Mouse (Mus musculus) forebrain, embryonic 12.5 days (tissue): ENCODE results near the gene Lima1. TPM values are rescaled to one million over a fixed set of nuclear protein-coding genes. Genes with fewer than 3 reads are reported as not detected.

Experiments used
- ATAC-seq: fragments of 200-750 bp; cut with Nextera tagmentation; 2 replicates; pipeline ENCODE4 v1.8.0; 2017; ENCODE audit warnings: moderate TSS enrichment; ENCODE audit not compliant: low FRiP score
- H3K27ac ChIP-seq: fragments of 300-500 bp; sonication (generic); 2 replicates; pipeline ENCODE4 v1.5.1; 2016; ENCODE audit warnings: mild to moderate bottlenecking
- H3K27me3 ChIP-seq: fragments of 300-500 bp; sonication (generic); 2 replicates; pipeline ENCODE4 v1.6.1; 2016; ENCODE audit warnings: mild to moderate bottlenecking
- H3K36me3 ChIP-seq: fragments of 300-500 bp; sonication (generic); replicated peaks from 2 replicates; pipeline ENCODE4 v1.6.1; 2016; ENCODE audit warnings: mild to moderate bottlenecking
- H3K4me1 ChIP-seq: fragments of 300-500 bp; sonication (generic); 2 replicates; pipeline ENCODE4 v1.6.1; 2016
- H3K4me2 ChIP-seq: fragments of 300-500 bp; sonication (generic); 2 replicates; pipeline ENCODE4 v1.6.1; 2016; ENCODE audit warnings: mild to moderate bottlenecking, moderate library complexity
- H3K4me3 ChIP-seq: fragments of 300-500 bp; sonication (generic); replicated peaks from 2 replicates; pipeline ENCODE4 v1.5.1; 2016; ENCODE audit warnings: mild to moderate bottlenecking
- H3K9ac ChIP-seq: fragments of 300-500 bp; sonication (generic); 2 replicates; pipeline ENCODE4 v1.6.1; 2016; ENCODE audit warnings: mild to moderate bottlenecking
- H3K9me3 ChIP-seq: fragments of 300-500 bp; sonication (generic); 2 replicates; pipeline ENCODE4 v1.6.1; 2016
- WGBS: fragments of 180-500 bp; shearing (Covaris S2); methylation state at CpG from one replicate; pipeline ENCODE4 v1.1.7; 2016; 5-methylcytosine and 5-hydroxymethylcytosine counted together
- polyA plus RNA-seq: library from polyadenylated mRNA; unstranded; fragments of >200 nt; fragmentation: Nextera tagmentation; extraction: Ambion mirVana; gene quantifications from 2 replicates; pipeline ENCODE4 v1.2.1, GENCODE M21; 2016

Gene Lima1
- polyA plus RNA-seq, 1 experiment from 2014 or later = 41.0 TPM

DNA sequence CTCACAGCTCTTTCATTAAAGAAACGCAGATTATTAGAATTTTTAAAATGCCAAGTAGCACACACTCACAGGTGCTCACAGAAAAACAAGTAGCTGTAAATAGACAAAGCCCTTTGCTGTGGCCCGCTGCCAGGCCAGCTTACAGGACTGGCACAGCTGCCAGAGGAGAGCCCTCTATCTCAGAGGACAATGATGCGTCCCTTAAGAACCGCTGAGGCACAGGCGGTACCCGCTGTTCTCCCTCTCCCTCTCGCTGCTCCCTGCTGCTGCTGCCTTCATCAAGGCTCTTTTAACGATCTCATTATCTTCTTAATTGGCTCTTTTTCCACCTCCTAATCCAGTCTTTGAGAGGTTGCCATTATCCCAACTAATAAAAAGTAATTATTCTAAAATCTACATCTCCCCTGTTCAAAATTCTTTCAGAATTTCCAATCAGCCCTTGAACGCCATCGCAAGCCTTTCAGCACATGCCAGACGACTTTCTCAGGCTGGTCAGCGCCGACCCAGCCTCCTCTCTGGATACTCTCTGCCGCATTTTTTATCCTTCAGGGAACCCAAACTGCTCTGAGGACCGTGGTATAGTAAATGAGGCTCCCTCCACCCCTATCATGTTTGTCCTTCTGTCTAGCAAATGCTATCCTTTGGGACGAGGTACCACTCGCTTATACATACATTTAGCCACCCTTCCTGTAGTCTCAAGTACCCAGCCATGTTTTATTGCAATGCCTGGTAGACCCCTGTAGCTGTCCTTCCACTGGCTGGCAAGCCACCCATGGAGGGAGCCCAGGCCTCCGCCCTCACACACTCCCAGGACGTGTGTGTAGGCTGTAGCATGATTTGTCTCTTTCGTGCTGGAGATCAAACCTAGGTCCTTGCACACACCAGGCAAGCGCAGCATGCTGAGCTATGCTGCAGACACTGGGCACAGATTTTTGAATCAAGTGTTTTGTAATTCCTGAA, 67.2 kb downstream of the Lima1 start:
- 9% methylated on average over 21 of the region's 21 CpGs for WGBS
- ATAC-seq = peak; percentile 93
- 0 out of 2 replicates have a peak overlapping the region, but pooled peaks have one; percentile 8 for H3K4me3 ChIP-seq

DNA sequence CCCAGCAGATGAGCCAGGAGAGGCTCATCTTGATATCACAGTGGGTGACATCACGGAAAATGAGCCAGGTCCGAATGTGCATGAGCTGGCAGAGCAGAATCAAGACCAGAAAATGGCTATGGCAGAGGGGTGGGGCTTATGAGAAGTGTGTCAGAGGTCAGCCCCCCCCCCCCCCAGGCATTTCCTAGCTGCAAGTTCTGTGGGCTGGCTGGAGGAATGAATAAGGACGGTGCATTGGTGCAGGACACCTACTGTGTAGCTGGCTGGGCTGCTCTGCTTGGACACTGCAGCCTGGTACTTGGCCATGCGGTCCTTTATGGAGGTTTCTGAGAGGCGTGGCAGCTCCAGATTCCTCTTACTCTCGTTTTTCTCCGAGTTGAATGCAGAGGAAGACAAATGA, 69.1 kb downstream of the Lima1 start:
- 0 out of 2 replicates have a peak, but pooled peaks cover 9% of the 10 kb centered on the region for H3K27me3 ChIP-seq
- no peaks in the 10 kb centered on the region for H3K9me3 ChIP-seq
- no peak overlapping the region for H3K4me3 ChIP-seq

More for the DNA sequence above, 67.2 kb downstream of the Lima1 start:
- Histone ChIP-seq H3K4me1 (peaks cover 36% of the 10 kb centered on the region), H3K9ac (no peak overlapping the region; the same call in none of the 2 replicates), H3K9me3 (no peaks in the 10 kb centered on the region), H3K27ac (peak overlapping the region; percentile 99), H3K27me3 (0 out of 2 replicates have a peak, but pooled peaks cover 9% of the 10 kb centered on the region), H3K36me3 (peaks cover 7% of the 10 kb centered on the region; the same call in 1 of the 2 replicates), H3K4me2 (peak overlapping the region; percentile 37)

DNA sequence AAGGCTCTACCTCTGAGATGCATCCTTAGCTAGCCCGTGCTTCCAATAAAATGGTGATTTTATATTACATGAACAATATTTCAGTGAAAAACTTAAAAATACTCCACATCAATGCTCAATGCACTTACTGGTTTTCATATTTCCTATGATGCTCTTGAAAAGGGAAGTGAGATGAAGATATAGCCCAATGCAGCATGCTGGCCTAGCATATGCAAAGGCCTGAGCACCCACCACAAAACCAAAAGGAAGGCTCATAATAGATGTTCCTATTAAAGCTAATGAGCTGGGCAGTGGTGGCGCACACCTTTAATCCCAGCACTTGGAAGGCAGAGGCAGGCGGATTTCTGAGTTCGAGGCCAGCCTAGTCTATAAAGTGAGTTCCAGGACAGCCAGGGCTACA, 69.6 kb downstream of the Lima1 start:
- 0 out of 2 replicates have a peak, but pooled peaks cover 9% of the 10 kb centered on the region for H3K27me3 ChIP-seq
- WGBS = 93% methylated on average over 4 of the region's 4 CpGs
- no peak overlapping the region for H3K27ac ChIP-seq
- ATAC-seq = no peak
- H3K9ac ChIP-seq = no peak overlapping the region
- no peaks in the 10 kb centered on the region for H3K9me3 ChIP-seq
- H3K4me2 ChIP-seq = no peak overlapping the region
- no peak overlapping the region for H3K4me3 ChIP-seq
- H3K4me1 ChIP-seq = peaks cover 43% of the 10 kb centered on the region
- H3K36me3 ChIP-seq = peaks cover 11% of the 10 kb centered on the region

More for the DNA sequence above, 69.1 kb downstream of the Lima1 start:
- Histone ChIP-seq H3K4me2 (no peak overlapping the region), H3K9ac (no peak overlapping the region), H3K27ac (peak overlapping the region; percentile 99), H3K4me1 (peaks cover 43% of the 10 kb centered on the region), H3K36me3 (peaks cover 10% of the 10 kb centered on the region; the same call in 1 of the 2 replicates)
- no peak for ATAC-seq
- WGBS = 18% methylated on average over 7 of the region's 7 CpGs

DNA sequence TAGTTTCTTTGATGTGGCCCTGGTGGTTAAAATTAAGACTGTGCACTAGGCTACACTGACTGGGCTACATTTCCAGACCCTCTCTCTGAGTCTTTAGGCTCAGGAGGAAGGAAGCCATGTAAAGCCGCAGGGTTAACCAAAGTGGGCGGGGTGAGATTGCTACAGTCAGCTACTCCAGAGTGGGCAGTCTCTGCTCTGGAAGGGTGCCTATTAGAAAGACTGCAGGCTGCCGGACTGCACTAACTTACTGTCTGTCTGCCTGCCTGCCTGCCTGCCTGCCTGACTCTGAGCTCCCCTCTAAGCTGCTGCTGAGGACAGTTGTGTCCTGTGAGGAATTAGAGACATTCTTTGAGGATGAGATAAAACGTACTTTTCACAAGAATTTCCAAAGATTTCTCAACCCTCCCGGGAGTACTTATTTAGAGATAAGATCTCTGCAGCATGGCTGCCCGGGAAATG, 72.0 kb downstream of the Lima1 start:
- ATAC-seq = no peak
- Histone ChIP-seq H3K4me3 (no peak overlapping the region), H3K9me3 (no peaks in the 10 kb centered on the region), H3K4me1 (peaks cover 40% of the 10 kb centered on the region), H3K9ac (peak overlapping the region; percentile 43; the same call in 1 of the 2 replicates), H3K27ac (peak overlapping the region; percentile 27; the same call in 1 of the 2 replicates), H3K36me3 (peaks cover 14% of the 10 kb centered on the region), H3K4me2 (no peak overlapping the region), H3K27me3 (0 out of 2 replicates have a peak, but pooled peaks cover 9% of the 10 kb centered on the region)
- 27% methylated on average over 6 of the region's 6 CpGs for WGBS

DNA sequence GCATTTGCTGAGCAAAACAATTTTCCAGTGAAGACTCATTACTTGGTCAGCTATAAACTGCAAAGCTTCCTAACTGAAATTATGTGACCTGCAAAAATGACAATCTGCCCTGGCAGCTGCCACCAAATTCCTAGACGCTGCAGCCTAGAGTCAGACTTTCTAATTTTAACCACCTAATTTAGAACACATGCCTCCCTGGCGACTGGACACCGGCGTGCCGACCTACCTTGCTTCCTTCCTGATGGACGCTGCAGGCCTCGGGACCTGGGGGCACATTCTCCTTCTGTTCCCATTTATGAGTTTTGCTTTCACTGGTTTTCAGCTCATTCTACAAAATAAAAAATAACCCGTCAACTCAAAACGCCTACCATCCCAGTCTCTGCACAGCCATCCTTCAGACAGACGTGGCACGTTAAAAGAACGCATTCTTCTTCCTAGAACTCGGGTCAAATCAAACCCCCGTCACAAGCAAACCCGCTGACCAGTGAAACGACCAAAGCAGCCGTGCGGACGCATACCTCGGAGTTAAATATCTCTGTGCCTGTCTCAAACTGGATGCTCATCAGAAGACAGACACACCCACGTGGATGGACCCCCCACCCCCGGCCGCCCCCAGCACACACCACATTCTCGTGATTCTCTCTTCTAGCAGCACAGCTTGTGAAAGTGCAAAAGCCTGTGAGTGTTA, 73.2 kb downstream of the Lima1 start:
- no peaks in the 10 kb centered on the region for H3K9me3 ChIP-seq
- no peak overlapping the region for H3K9ac ChIP-seq
- 0 out of 2 replicates have a peak, but pooled peaks cover 9% of the 10 kb centered on the region for H3K27me3 ChIP-seq
- H3K36me3 ChIP-seq = peaks cover 14% of the 10 kb centered on the region
- 56% methylated on average over 24 of the region's 24 CpGs for WGBS
- ATAC-seq = no peak
- H3K4me3 ChIP-seq = no peak overlapping the region
- H3K4me2 ChIP-seq = no peak overlapping the region
- H3K27ac ChIP-seq = no peak overlapping the region
- H3K4me1 ChIP-seq = peaks cover 30% of the 10 kb centered on the region

DNA sequence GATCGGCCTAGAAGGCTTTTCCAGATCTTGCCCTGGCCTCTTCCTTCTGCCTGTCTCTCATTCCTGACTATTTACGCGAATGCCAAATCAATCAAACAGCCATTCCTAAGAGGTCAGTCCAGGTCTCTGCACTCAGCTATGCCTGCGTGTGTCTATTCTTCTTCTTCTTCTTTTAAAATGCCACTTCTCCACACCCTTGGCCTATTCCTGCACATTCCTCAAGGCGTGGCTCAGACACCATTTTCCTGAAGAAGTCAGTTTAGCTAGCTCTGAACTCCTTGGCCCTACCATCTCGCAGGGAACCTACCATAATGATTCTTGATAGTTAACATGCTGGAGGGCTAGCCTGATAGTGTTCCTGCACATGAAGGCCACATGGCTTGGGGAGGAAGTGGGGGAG, 75.5 kb downstream of the Lima1 start:
- H3K9ac ChIP-seq = no peak overlapping the region
- no peak overlapping the region for H3K4me3 ChIP-seq
- 0 out of 2 replicates have a peak, but pooled peaks cover 5% of the 10 kb centered on the region for H3K27me3 ChIP-seq
- ATAC-seq = no peak
- H3K4me2 ChIP-seq = no peak overlapping the region
- peaks cover 23% of the 10 kb centered on the region for H3K4me1 ChIP-seq
- no peak overlapping the region for H3K27ac ChIP-seq
- 0 out of 2 replicates have a peak, but pooled peaks cover 3% of the 10 kb centered on the region for H3K9me3 ChIP-seq
- peaks cover 15% of the 10 kb centered on the region; the same call in 1 of the 2 replicates for H3K36me3 ChIP-seq
- WGBS = 83% methylated on average over 6 of the region's 6 CpGs

DNA sequence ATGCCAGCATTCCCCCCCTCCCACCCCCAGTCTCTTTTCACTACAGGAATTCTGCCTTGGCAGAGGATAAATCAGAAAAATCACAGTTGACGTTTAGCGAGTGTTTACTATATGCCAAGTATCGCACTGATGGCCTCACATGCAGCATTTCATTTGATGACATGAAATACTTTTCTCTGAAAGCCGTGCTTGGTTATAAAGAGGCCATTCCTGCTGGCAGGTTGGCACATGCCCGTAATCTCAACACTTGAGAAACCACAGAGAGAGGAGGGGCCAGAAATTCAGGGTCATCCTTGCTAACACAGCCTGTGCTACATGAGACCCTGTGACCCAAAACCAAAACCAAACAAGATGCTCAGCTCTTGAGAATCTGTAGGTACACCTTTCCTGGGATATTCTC, 77.4 kb downstream of the Lima1 start:
- Histone ChIP-seq H3K4me2 (no peak overlapping the region), H3K4me3 (no peak overlapping the region), H3K27me3 (no peaks in the 10 kb centered on the region), H3K4me1 (peaks cover 15% of the 10 kb centered on the region; the same call in 1 of the 2 replicates), H3K9me3 (0 out of 2 replicates have a peak, but pooled peaks cover 3% of the 10 kb centered on the region), H3K27ac (no peak overlapping the region), H3K9ac (no peak overlapping the region), H3K36me3 (peaks cover 22% of the 10 kb centered on the region)
- ATAC-seq = no peak
- 72% methylated on average over 5 of the region's 5 CpGs for WGBS

DNA sequence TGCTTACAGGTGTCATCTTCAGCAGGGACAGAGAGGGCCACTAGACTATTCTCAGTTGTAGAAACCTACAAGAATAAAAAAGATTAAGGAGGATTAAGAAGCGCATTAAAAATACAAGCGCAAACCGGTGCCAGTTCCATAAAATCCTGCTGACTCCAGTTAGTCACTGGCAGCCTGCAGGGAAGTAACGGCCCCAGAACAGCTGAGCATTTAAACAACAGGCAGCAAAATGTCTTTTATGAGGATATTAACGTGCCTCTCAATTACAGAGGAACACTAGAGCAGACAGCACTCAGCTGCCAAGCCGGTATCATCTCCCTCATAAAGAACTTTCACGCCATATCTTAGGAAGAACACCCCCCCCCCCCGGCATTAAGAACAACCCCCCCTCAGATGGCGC, 78.5 kb downstream of the Lima1 start:
- no peaks in the 10 kb centered on the region for H3K27me3 ChIP-seq
- peaks cover 32% of the 10 kb centered on the region for H3K36me3 ChIP-seq
- no peak overlapping the region for H3K4me2 ChIP-seq
- 69% methylated on average over 9 of the region's 9 CpGs for WGBS
- ATAC-seq = no peak
- 0 out of 2 replicates have a peak overlapping the region, but pooled peaks have one; percentile 19 for H3K27ac ChIP-seq
- 0 out of 2 replicates have a peak, but pooled peaks cover 3% of the 10 kb centered on the region for H3K9me3 ChIP-seq
- no peak overlapping the region for H3K9ac ChIP-seq
- H3K4me3 ChIP-seq = no peak overlapping the region
- H3K4me1 ChIP-seq = peaks cover 8% of the 10 kb centered on the region; the same call in 1 of the 2 replicates

DNA sequence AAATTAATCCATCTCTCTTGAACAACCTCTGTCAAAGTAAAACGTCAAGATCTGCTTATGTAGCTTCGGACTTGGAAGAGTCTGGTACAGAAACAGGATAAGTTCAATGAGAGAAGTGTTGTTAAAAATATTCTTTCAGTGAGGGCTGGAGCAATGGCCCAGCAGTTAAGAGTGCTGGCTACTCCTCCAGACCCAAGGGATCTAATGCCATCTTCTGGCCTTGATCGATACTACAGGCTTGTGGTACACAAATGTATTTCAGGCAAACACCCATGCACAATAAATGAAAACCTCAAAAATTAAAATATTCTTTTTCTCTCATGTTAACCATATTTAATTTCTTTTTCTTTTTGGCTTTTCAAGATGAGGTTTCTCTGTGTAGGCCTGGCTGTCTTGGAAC, 79.2 kb downstream of the Lima1 start:
- Histone ChIP-seq H3K4me3 (no peak overlapping the region), H3K4me1 (peaks cover 8% of the 10 kb centered on the region; the same call in 1 of the 2 replicates), H3K27me3 (no peaks in the 10 kb centered on the region), H3K27ac (0 out of 2 replicates have a peak overlapping the region, but pooled peaks have one; percentile 16), H3K9me3 (0 out of 2 replicates have a peak, but pooled peaks cover 3% of the 10 kb centered on the region), H3K36me3 (peaks cover 32% of the 10 kb centered on the region), H3K9ac (no peak overlapping the region), H3K4me2 (no peak overlapping the region)
- WGBS = 83% methylated on average over 3 of the region's 3 CpGs
- ATAC-seq = no peak

DNA sequence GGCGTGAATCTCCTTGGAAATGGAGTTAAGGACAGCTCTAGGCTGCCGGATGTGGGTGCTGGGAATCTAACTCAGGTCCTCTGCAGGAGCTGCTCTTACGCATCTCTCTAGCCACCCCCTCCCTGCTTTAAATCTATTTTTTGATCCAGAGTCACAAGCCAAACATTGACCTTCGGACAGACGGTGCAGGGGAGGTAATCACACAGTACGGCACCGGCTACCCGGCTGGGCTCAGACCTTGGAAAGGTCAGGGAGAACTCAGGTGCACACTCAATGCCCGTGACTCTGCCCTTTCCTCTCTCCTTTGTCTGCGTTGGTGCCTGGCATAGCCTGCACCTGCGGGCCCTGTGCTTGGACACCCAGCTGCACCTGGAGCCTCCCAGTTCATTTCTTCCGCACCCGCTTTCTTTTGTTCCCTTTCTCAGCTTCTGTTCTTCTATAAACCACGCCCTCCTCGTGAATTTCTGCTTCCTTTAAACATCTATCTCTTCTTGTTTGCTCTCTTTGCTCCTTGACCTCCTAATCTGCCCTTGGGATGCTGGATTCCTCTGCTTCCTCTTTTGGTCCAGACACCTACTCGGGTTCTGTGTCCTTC, 82.9 kb downstream of the Lima1 start:
- Histone ChIP-seq H3K4me3 (no peak overlapping the region), H3K27ac (no peak overlapping the region), H3K27me3 (no peaks in the 10 kb centered on the region), H3K36me3 (peaks cover 31% of the 10 kb centered on the region), H3K9me3 (0 out of 2 replicates have a peak, but pooled peaks cover 3% of the 10 kb centered on the region), H3K4me1 (no peaks in the 10 kb centered on the region), H3K9ac (no peak overlapping the region), H3K4me2 (no peak overlapping the region)
- WGBS = 95% methylated on average over 16 of the region's 16 CpGs
- ATAC-seq = no peak

DNA sequence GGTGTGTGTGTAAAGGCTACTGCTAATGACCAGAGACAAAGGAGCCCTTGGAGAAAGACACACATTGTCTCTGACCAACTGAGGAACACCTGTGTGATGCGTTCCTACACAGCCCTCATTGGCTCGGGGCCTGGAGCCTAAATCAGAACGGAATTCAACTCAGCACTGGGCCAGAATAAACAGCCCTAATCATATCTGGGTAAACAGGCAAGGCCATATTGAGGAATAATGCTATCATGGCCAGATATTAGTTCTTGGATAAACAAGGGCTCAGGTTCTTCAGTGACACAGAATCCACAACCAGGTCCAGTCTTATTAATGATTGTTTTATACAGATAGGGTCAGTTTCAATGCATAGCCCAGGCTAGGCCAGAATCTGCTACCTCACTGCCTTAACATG, 84.3 kb downstream of the Lima1 start:
- Histone ChIP-seq H3K4me2 (no peak overlapping the region), H3K4me3 (no peak overlapping the region), H3K36me3 (peaks cover 27% of the 10 kb centered on the region), H3K9ac (no peak overlapping the region), H3K27me3 (no peaks in the 10 kb centered on the region), H3K4me1 (no peaks in the 10 kb centered on the region), H3K9me3 (0 out of 2 replicates have a peak, but pooled peaks cover under 1% of the 10 kb centered on the region), H3K27ac (no peak overlapping the region)
- ATAC-seq = no peak
- 88% methylated on average over 3 of the region's 3 CpGs for WGBS
